Mouse (Mus musculus) brain, embryonic 14.5 days (tissue): ENCODE results near the gene Klra1.

Experiments
- CTCF ChIP-seq: fragments of 200-500 bp; IDR thresholded peaks from 2 replicates; pipeline ENCODE4 v1.5.1; 2012; ENCODE audit warnings: inconsistent platforms, mild to moderate bottlenecking, moderate library complexity, borderline replicate concordance; ENCODE audit not compliant: insufficient read depth, insufficient read length; ENCODE audit errors: extremely low read depth
- POLR2A ChIP-seq: fragments of 200-500 bp; IDR thresholded peaks from 2 replicates; pipeline ENCODE4 v1.6.1; 2012; ENCODE audit warnings: mild to moderate bottlenecking, inconsistent platforms, borderline replicate concordance; ENCODE audit not compliant: poor library complexity, insufficient read depth, insufficient read length, severe bottlenecking; ENCODE audit errors: extremely low read depth

- no peak for TF ChIP-seq POLR2A
- TF ChIP-seq CTCF, result no peak
These were observed 49.3 kb downstream of the Klra1 start, which contains the start of gene Klra3 for GRCm38 (mm10) chr6:130337411-130337810.
